Mouse (Mus musculus): ENCODE measurements around the gene Swap70. TPM values are rescaled to one million over a fixed set of nuclear protein-coding genes. Genes with fewer than 3 reads are reported as not detected.
"Not testable (repeated sequence)": the region's sequence is repeated elsewhere in the genome, so short reads cannot be mapped to it uniquely, and the experiment has no call there.

The Swap70 gene
- total and polyA plus RNA-seq, 2 experiments from 2014 or later: 6.3 to 7.3 TPM

GRCm38 (mm10) chr7:110229967-110230366, 8.5 kb downstream of the Swap70 start:
- no peak overlapping the region for H3K4me2 ChIP-seq (ENCODE audit: low read depth, low read length, poor library complexity, severe bottlenecking)
- no peaks in the 10 kb centered on the region for H3K9me3 ChIP-seq (ENCODE audit: low read length)
- DNase-seq (ENCODE audit: low spot score): no peak
- no peaks in the 10 kb centered on the region for H3K4me1 ChIP-seq (ENCODE audit: insufficient read depth, low read length)
- no peaks in the 10 kb centered on the region for H3K27me3 ChIP-seq (ENCODE audit: insufficient read depth, low read length)
- no peak overlapping the region for H3K4me3 ChIP-seq (ENCODE audit: low read depth, low read length)
- no peak overlapping the region for H3K27ac ChIP-seq (ENCODE audit: low read depth, low read length)
- WGBS: 87% methylated on average over 6 of the region's 6 CpGs
- H3K9ac ChIP-seq (replicated peaks; ENCODE audit: low read length, poor library complexity, severe bottlenecking): no peak overlapping the region
- no peak for TF ChIP-seq CTCF (IDR thresholded peaks at IDR 0.05)
- ATAC-seq (ENCODE audit: low FRiP score): no peak
- no peaks in the 10 kb centered on the region for H3K36me3 ChIP-seq (ENCODE audit: insufficient read depth, low read length)

- not testable (repeated sequence) for H3K4me1 ChIP-seq (ENCODE audit: insufficient read depth, low read length); DNase-seq (ENCODE audit: low spot score); H3K4me2 ChIP-seq (ENCODE audit: low read depth, low read length, poor library complexity, severe bottlenecking); ATAC-seq (ENCODE audit: low FRiP score); H3K9ac ChIP-seq (replicated peaks; ENCODE audit: low read length, poor library complexity, severe bottlenecking); H3K36me3 ChIP-seq (ENCODE audit: insufficient read depth, low read length); H3K9me3 ChIP-seq (ENCODE audit: low read length); H3K27me3 ChIP-seq (ENCODE audit: insufficient read depth, low read length); H3K4me3 ChIP-seq (ENCODE audit: low read depth, low read length); H3K27ac ChIP-seq (ENCODE audit: low read depth, low read length)
- WGBS: 97% methylated on average over 9 of the region's 10 CpGs
These were observed 9.6 kb downstream of the Swap70 start for GRCm38 (mm10) chr7:110231127-110231526.

GRCm38 (mm10) chr7:110236085-110236484, 14.6 kb downstream of the Swap70 start:
- ATAC-seq (ENCODE audit: low FRiP score): no peak

GRCm38 (mm10) chr7:110237451-110237836, 15.9 kb downstream of the Swap70 start:
- DNase-seq (ENCODE audit: low spot score) (no peak), ATAC-seq (ENCODE audit: low FRiP score) (no peak)
- 0 out of 2 replicates have a peak overlapping the region, but pooled peaks have one; percentile 9 for H3K9ac ChIP-seq (replicated peaks; ENCODE audit: low read length, poor library complexity, severe bottlenecking)
- 24% methylated on average over 3 of the region's 3 CpGs for WGBS
- no peaks in the 10 kb centered on the region for H3K4me1 ChIP-seq (ENCODE audit: insufficient read depth, low read length)
- no peak overlapping the region for H3K4me2 ChIP-seq (ENCODE audit: low read depth, low read length, poor library complexity, severe bottlenecking)
- H3K9me3 ChIP-seq (ENCODE audit: low read length): no peaks in the 10 kb centered on the region
- TF ChIP-seq CTCF (IDR thresholded peaks at IDR 0.05): no peak
- 0 out of 2 replicates have a peak overlapping the region, but pooled peaks have one; percentile 14 for H3K27ac ChIP-seq (ENCODE audit: low read depth, low read length)
- no peaks in the 10 kb centered on the region for H3K27me3 ChIP-seq (ENCODE audit: insufficient read depth, low read length)
- no peaks in the 10 kb centered on the region for H3K36me3 ChIP-seq (ENCODE audit: insufficient read depth, low read length)
- no peak overlapping the region for H3K4me3 ChIP-seq (ENCODE audit: low read depth, low read length)

More at GRCm38 (mm10) chr7:110236085-110236484, 14.6 kb downstream of the Swap70 start:
- no peak for TF ChIP-seq CTCF (IDR thresholded peaks at IDR 0.05)
- Histone ChIP-seq H3K4me1 (ENCODE audit: insufficient read depth, low read length) (no peaks in the 10 kb centered on the region), H3K9me3 (ENCODE audit: low read length) (no peaks in the 10 kb centered on the region), H3K9ac (replicated peaks; ENCODE audit: low read length, poor library complexity, severe bottlenecking) (no peak overlapping the region), H3K27me3 (ENCODE audit: insufficient read depth, low read length) (no peaks in the 10 kb centered on the region), H3K4me3 (ENCODE audit: low read depth, low read length) (no peak overlapping the region), H3K4me2 (ENCODE audit: low read depth, low read length, poor library complexity, severe bottlenecking) (no peak overlapping the region), H3K27ac (ENCODE audit: low read depth, low read length) (no peak overlapping the region), H3K36me3 (ENCODE audit: insufficient read depth, low read length) (no peaks in the 10 kb centered on the region)
- no peak for DNase-seq (ENCODE audit: low spot score)
- 85% methylated on average over 4 of the region's 4 CpGs for WGBS

DNA sequence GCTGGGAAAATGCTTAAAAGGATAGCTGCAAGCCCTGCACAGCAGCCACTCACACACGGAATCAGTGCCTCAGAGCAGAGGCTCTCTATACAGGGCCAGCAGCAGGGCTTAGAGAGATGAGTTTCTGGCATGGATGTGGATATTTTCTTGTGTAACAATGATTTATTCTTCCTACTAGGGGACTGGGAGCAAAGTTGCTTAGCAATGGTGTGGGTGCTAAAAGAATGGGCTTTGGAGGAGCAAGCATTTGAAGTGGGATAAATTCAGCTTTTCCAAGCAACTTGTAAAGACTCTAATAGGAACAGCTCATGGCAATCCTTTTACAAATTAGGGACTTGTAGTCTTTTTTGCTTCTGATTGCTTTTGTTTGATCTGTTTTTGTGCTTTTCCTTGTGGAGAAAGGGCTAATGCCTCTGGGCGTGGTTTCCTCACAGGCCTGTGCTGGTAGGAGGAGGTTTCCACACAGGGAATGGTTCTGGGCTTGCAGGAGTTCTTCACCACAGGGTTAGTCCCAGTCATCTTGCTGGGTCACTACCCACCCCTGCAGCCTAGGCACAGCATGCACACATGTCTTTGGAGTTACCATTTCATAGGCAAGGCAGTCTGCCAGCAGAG, 16.4 kb downstream of the Swap70 start:
- Histone ChIP-seq H3K9me3 (ENCODE audit: low read length) (no peaks in the 10 kb centered on the region), H3K4me2 (ENCODE audit: low read depth, low read length, poor library complexity, severe bottlenecking) (no peak overlapping the region), H3K9ac (replicated peaks; ENCODE audit: low read length, poor library complexity, severe bottlenecking) (0 out of 2 replicates have a peak overlapping the region, but pooled peaks have one; percentile 9), H3K27me3 (ENCODE audit: insufficient read depth, low read length) (no peaks in the 10 kb centered on the region), H3K36me3 (ENCODE audit: insufficient read depth, low read length) (no peaks in the 10 kb centered on the region), H3K4me3 (ENCODE audit: low read depth, low read length) (no peak overlapping the region), H3K27ac (ENCODE audit: low read depth, low read length) (0 out of 2 replicates have a peak overlapping the region, but pooled peaks have one; percentile 14), H3K4me1 (ENCODE audit: insufficient read depth, low read length) (no peaks in the 10 kb centered on the region)
- no peak for TF ChIP-seq CTCF (IDR thresholded peaks at IDR 0.05)
- peak; percentile 56 for DNase-seq (ENCODE audit: low spot score)
- ATAC-seq (ENCODE audit: low FRiP score): no peak; the same call in 1 of the 2 replicates
- 29% methylated on average over 2 of the region's 2 CpGs for WGBS

GRCm38 (mm10) chr7:110239590-110239989, 18.1 kb downstream of the Swap70 start:
- TF ChIP-seq CTCF (IDR thresholded peaks at IDR 0.05): no peak
- no peaks in the 10 kb centered on the region for H3K4me1 ChIP-seq (ENCODE audit: insufficient read depth, low read length)
- H3K4me3 ChIP-seq (ENCODE audit: low read depth, low read length): no peak overlapping the region
- H3K27me3 ChIP-seq (ENCODE audit: insufficient read depth, low read length): no peaks in the 10 kb centered on the region
- H3K9me3 ChIP-seq (ENCODE audit: low read length): no peaks in the 10 kb centered on the region
- ATAC-seq (ENCODE audit: low FRiP score) (no peak), DNase-seq (ENCODE audit: low spot score) (no peak)
- H3K4me2 ChIP-seq (ENCODE audit: low read depth, low read length, poor library complexity, severe bottlenecking): no peak overlapping the region
- H3K36me3 ChIP-seq (ENCODE audit: insufficient read depth, low read length): no peaks in the 10 kb centered on the region
- H3K27ac ChIP-seq (ENCODE audit: low read depth, low read length): no peak overlapping the region
- H3K9ac ChIP-seq (replicated peaks; ENCODE audit: low read length, poor library complexity, severe bottlenecking): no peak overlapping the region
- 94% methylated on average over 4 of the region's 4 CpGs for WGBS

Data from midbrain, postnatal 0 days (tissue).